In the genomic region with DNA sequence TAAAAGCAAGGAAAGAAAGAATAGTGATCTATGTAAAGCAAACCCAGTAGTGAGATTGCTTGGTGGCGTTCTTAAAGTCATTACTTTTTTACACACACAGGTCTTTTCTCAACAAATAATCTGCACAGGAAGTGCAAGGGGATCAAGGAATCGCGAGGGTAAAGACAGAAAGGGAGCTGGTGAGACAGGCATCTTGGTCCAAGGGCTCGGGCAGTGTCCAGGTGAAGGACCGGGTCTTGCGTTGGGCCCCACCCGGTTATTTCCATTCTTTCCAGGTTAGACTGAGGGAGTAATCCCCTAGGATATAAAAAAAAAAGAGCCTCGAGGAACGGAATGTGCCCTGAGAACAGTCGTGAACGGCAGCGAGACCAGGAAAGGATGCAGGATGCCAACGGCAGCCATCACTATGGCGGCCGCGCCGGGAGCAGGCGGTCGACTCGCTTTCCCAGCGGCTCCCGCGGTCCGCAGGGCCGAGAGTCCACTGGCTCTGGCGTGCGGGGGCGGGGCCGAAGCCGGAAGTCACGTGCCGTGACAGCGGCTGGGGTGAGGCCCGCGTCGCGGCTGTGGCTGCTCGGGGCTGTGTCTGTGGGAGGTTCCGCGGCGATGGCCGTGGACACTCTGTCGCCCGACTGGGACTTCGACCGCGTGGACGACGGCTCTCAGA, we compare ENCODE assay signal across 7 mouse cellular contexts. TPM values are rescaled to one million over a fixed set of nuclear protein-coding genes. Genes with fewer than 3 reads are reported as not detected.
DNase-seq lines count a peak whose midpoint lies in the region; ATAC-seq and TF ChIP-seq lines count a peak whose summit lies in the region.

Washc4 (plus strand) TSS at position 314 of the 664 bp plus-strand sequence.

- H3K4me2 ChIP-seq in embryonic facial prominence, embryonic 11.5 days (ENCODE audit: low read depth, low read length) = peak within 1 kb of the TSS; percentile 33
- peak within 1 kb of the TSS; percentile 58 for H3K4me2 ChIP-seq in limb, embryonic 12.5 days
- H3K4me2 ChIP-seq in midbrain, embryonic 15.5 days = peak within 1 kb of the TSS; percentile 56

- H3K36me3 ChIP-seq in embryonic facial prominence, embryonic 11.5 days (replicated peaks; ENCODE audit: control insufficient read depth, insufficient read depth, low read depth, low read length) = no peaks in the 10 kb centered on the region; the same call in 1 of the 2 replicates
- H3K36me3 ChIP-seq in kidney, adult 2 months (ENCODE audit: control insufficient read depth, insufficient read depth, low read length) = no peaks in the 10 kb centered on the region
- peaks cover 13% of the 10 kb centered on the region for H3K36me3 ChIP-seq in limb, embryonic 12.5 days
- peaks cover 6% of the 10 kb centered on the region; the same call in 1 of the 2 replicates for H3K36me3 ChIP-seq in midbrain, embryonic 15.5 days (replicated peaks)
- H3K36me3 ChIP-seq in spleen, adult 2 months (ENCODE audit: control insufficient read depth, insufficient read depth, low read length) = peaks cover 5% of the 10 kb centered on the region

- no peaks in the 10 kb centered on the region for H3K27me3 ChIP-seq in embryonic facial prominence, embryonic 11.5 days (ENCODE audit: control insufficient read depth, insufficient read depth, low read length)
- no peaks in the 10 kb centered on the region for H3K27me3 ChIP-seq in kidney, adult 2 months (replicated peaks; ENCODE audit: control insufficient read depth, insufficient read depth, low read length)
- H3K27me3 ChIP-seq in limb, embryonic 12.5 days = no peaks in the 10 kb centered on the region
- no peaks in the 10 kb centered on the region for H3K27me3 ChIP-seq in midbrain, embryonic 15.5 days (replicated peaks)
- H3K27me3 ChIP-seq in spleen, adult 2 months (ENCODE audit: control insufficient read depth, insufficient read depth, low read length) = no peaks in the 10 kb centered on the region

- H3K27ac ChIP-seq in embryonic facial prominence, embryonic 11.5 days (replicated peaks; ENCODE audit: low read depth, low read length) = peak within 1 kb of the TSS; percentile 52; the same call in 1 of the 2 replicates
- peak within 1 kb of the TSS; percentile 97 for H3K27ac ChIP-seq in kidney, adult 2 months (ENCODE audit: insufficient read depth, low read depth, low read length)
- peak within 1 kb of the TSS; percentile 76 for H3K27ac ChIP-seq in limb, embryonic 12.5 days
- peak within 1 kb of the TSS; percentile 90 for H3K27ac ChIP-seq in midbrain, embryonic 15.5 days
- peak within 1 kb of the TSS; percentile 95 for H3K27ac ChIP-seq in spleen, adult 2 months (ENCODE audit: insufficient read depth, low read length)

- no peaks in the 10 kb centered on the region for H3K9me3 ChIP-seq in embryonic facial prominence, embryonic 11.5 days (replicated peaks; ENCODE audit: control insufficient read depth, low read length)
- no peaks in the 10 kb centered on the region for H3K9me3 ChIP-seq in limb, embryonic 12.5 days
- H3K9me3 ChIP-seq in midbrain, embryonic 15.5 days = no peaks in the 10 kb centered on the region

- 2% methylated on average over 49 of the region's 49 CpGs for WGBS in embryonic facial prominence, embryonic 11.5 days
- 2% methylated on average over 49 of the region's 49 CpGs for WGBS in kidney, adult 2 months
- 2% methylated on average over 48 of the region's 49 CpGs for WGBS in limb, embryonic 12.5 days
- under 1% methylated on average over 48 of the region's 49 CpGs for WGBS in midbrain, embryonic 15.5 days
- 3% methylated on average over 49 of the region's 49 CpGs for WGBS in spleen, adult 2 months

- no peak for TF ChIP-seq CTCF in kidney, adult 2 months (conservative IDR thresholded peaks at IDR 0.05; ENCODE audit: insufficient read depth, insufficient read length, low read depth, low read length)
- TF ChIP-seq CTCF in spleen, adult 2 months (IDR thresholded peaks at IDR 0.05; ENCODE audit: extremely low read depth, insufficient read depth, insufficient read length, insufficient replicate concordance) = no peak

- H3K4me1 ChIP-seq in embryonic facial prominence, embryonic 11.5 days (ENCODE audit: control insufficient read depth, insufficient read depth, low read length) = no peaks in the 10 kb centered on the region
- H3K4me1 ChIP-seq in kidney, adult 2 months (ENCODE audit: control insufficient read depth, insufficient read depth, low read length) = peaks cover 3% of the 10 kb centered on the region
- H3K4me1 ChIP-seq in limb, embryonic 12.5 days (replicated peaks) = peaks cover 11% of the 10 kb centered on the region
- peaks cover 12% of the 10 kb centered on the region for H3K4me1 ChIP-seq in midbrain, embryonic 15.5 days
- no peaks in the 10 kb centered on the region; the same call in none of the 2 replicates for H3K4me1 ChIP-seq in spleen, adult 2 months (ENCODE audit: control insufficient read depth, insufficient read depth, insufficient read length)

- H3K4me3 ChIP-seq in embryonic facial prominence, embryonic 11.5 days (ENCODE audit: low read depth, low read length) = peak within 1 kb of the TSS; percentile 92
- H3K4me3 ChIP-seq in kidney, adult 2 months (ENCODE audit: insufficient read depth, low read depth, low read length) = peak within 1 kb of the TSS; percentile 93
- peak within 1 kb of the TSS; percentile 89 for H3K4me3 ChIP-seq in limb, embryonic 12.5 days (replicated peaks)
- H3K4me3 ChIP-seq in midbrain, embryonic 15.5 days = peak within 1 kb of the TSS; percentile 87
- peak within 1 kb of the TSS; percentile 94 for H3K4me3 ChIP-seq in spleen, adult 2 months (ENCODE audit: extremely low read depth, insufficient read depth, insufficient read length)

- peak; percentile 96 for ATAC-seq in embryonic facial prominence, embryonic 11.5 days (replicated peaks; ENCODE audit: insufficient number of reproducible peaks, low FRiP score, low TSS enrichment, low read depth)
- ATAC-seq in limb, embryonic 12.5 days (ENCODE audit: insufficient number of reproducible peaks, insufficient read depth, low FRiP score, low TSS enrichment, low read depth) = peak; percentile 99
- ATAC-seq in midbrain, embryonic 15.5 days (replicated peaks) = peak; percentile 99

- DNase-seq in adrenal gland, postnatal 14 days = peak; percentile 98
- DNase-seq in embryonic facial prominence, embryonic 11.5 days (ENCODE audit: low spot score) = peak; percentile 95
- peak; percentile 96 to 98 for DNase-seq in heart, adult 18-20 months
- DNase-seq in kidney, adult 2 months = peak; percentile 97
- peak; percentile 71 to 96 for DNase-seq in spleen, adult 2 months (ENCODE audit: low read depth in 1 of 2, low spot score in 2 of 2)

- no peak for TF ChIP-seq POLR2A in kidney, adult 2 months (IDR thresholded peaks at IDR 0.05; ENCODE audit: low read depth, low read length)
- peak; percentile 85 for TF ChIP-seq POLR2A in spleen, adult 2 months (IDR thresholded peaks at IDR 0.05; ENCODE audit: low read depth, low read length)

- peak within 1 kb of the TSS; percentile 88 for H3K9ac ChIP-seq in embryonic facial prominence, embryonic 11.5 days (replicated peaks; ENCODE audit: low read length)
- H3K9ac ChIP-seq in limb, embryonic 12.5 days (replicated peaks) = peak within 1 kb of the TSS; percentile 79
- peak within 1 kb of the TSS; percentile 79 for H3K9ac ChIP-seq in midbrain, embryonic 15.5 days

RNA-seq across cellular contexts. Expression of gene Washc4, which starts in this region (rescaled TPM):
- 20.9 and 22.0 TPM in 2 replicates for total RNA-seq in adrenal gland, postnatal 14 days (2021)
- polyA plus RNA-seq in embryonic facial prominence, embryonic 11.5 days (2014; fragmentation: Nextera tagmentation; extraction: Ambion mirVana) = 36.2 and 38.1 TPM in 2 replicates
- 10 to 100 TPM; 15.2 to 16.4 TPM for total RNA-seq in heart, adult 18-20 months (2021)
- polyA plus RNA-seq in kidney, adult 2 months (2012; rRNA removed) = 2.8 and 4.0 TPM in 2 replicates
- 37.3 and 39.1 TPM in 2 replicates for polyA plus RNA-seq in limb, embryonic 12.5 days (2016; fragmentation: Nextera tagmentation; extraction: Ambion mirVana)
- 28.1 and 30.1 TPM in 2 replicates for polyA plus RNA-seq in midbrain, embryonic 15.5 days (2015; fragmentation: Nextera tagmentation; extraction: Ambion mirVana)
- 2.1 and 2.6 TPM in 2 replicates for polyA plus RNA-seq in spleen, adult 2 months (2012; rRNA removed)

Comparison
In these comparisons a context has a peak if more than half of its experiments do, and no peak if none do; other contexts are left out.
1. Peak in every context shown above with its lines: DNase-seq, ATAC-seq, H3K4me3 ChIP-seq and H3K27ac ChIP-seq.